Mouse (Mus musculus) cerebellum, postnatal 25 days (tissue): Measurements from ENCODE around the gene Prrc2a.

Experiments
- DNase-seq, 2 experiments: peaks; one replicate each; pipeline ENCODE4 v3.0.0; 2021; ENCODE audit warnings: mixed read lengths in 2 of 2

Prrc2a gene

GRCm38 (mm10) chr17:35102299-35102698 lies 62.4 kb downstream of the Prrc2a start:
- DNase-seq, result peak; percentile 44 to 63

GRCm38 (mm10) chr17:35101161-35101560 lies 63.5 kb downstream of the Prrc2a start:
- no peak for DNase-seq

- DNase-seq, result peak in 1 of 2 experiments; percentile 29
These were observed 64.4 kb downstream of the Prrc2a start for GRCm38 (mm10) chr17:35100196-35100765.
